Mouse (Mus musculus): ENCODE data around the gene Olfr411. TPM values are rescaled to one million over a fixed set of nuclear protein-coding genes. Genes with fewer than 3 reads are reported as not detected.

The Olfr411 gene
- polyA plus RNA-seq (2014; fragmentation: Nextera tagmentation; extraction: Ambion mirVana), result not detected in 2 replicates

DNA sequence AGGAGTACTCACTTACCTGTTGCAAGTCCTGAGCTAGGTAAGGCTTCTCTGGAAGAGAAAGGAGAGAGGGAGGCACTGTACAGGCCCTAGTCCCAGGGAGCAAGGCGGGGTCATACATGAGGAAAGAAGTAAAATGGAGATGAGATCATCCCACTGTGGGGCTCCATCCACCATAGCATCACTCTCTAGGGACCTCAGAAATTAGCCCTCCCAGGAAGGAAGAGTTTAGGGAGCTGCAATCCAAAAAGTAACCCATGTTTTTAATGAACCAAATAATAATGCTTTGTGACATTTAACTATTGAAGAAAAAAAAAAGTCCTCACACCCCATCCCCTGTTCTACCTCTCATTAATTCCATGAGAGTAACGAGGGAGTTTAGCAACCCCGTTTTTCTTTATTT is at the start of gene Olfr411:
Olfr411 (minus strand) TSS at position 101 of the 400 bp plus-strand sequence.
- H3K27me3 ChIP-seq (ENCODE audit: insufficient read depth, low read length), result no peaks in the 10 kb centered on the region
- no peaks in the 10 kb centered on the region for H3K4me1 ChIP-seq (ENCODE audit: insufficient read depth)
- WGBS, result 72% methylated on average over 3 of the region's 3 CpGs
- ATAC-seq (ENCODE audit: insufficient read depth) (no peak), DNase-seq (no peak)
- H3K9ac ChIP-seq, result no peak within 1 kb of the TSS
- no peaks in the 10 kb centered on the region for H3K36me3 ChIP-seq (ENCODE audit: insufficient read depth)
- H3K9me3 ChIP-seq (ENCODE audit: low read depth, low read length), result no peaks in the 10 kb centered on the region
- no peak for TF ChIP-seq CTCF (IDR thresholded peaks at IDR 0.05; ENCODE audit: low read depth)
- H3K4me2 ChIP-seq, result no peak within 1 kb of the TSS
- H3K27ac ChIP-seq (ENCODE audit: low read depth), result no peak within 1 kb of the TSS
- H3K4me3 ChIP-seq (ENCODE audit: low read depth, low read length), result no peak within 1 kb of the TSS

DNA sequence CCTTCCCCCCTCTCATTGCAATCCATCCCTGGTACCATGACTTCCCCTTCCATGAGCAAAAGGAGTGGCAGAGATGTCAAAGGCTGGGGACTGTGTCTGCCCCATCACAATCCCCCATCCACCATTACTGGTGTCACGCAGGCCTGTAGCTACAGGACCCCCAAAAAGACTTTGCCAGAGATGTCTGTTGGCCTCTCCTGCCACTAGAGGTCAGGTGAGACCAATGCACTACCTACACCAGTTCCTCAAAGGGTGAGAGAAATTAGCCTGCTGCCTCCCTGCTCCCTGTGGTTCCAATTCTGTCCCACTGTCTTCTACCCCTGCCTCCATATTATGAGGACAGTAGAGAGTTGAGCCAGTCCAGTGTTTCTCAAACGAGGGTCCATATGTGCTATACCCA is 49.7 kb upstream of the Olfr411 start:
- H3K27me3 ChIP-seq (ENCODE audit: insufficient read depth, low read length), result no peaks in the 10 kb centered on the region
- H3K27ac ChIP-seq (ENCODE audit: low read depth), result no peak overlapping the region
- no peak overlapping the region for H3K4me3 ChIP-seq (ENCODE audit: low read depth, low read length)
- WGBS, result 43% methylated on average over 2 of the region's 2 CpGs
- TF ChIP-seq CTCF (IDR thresholded peaks at IDR 0.05; ENCODE audit: low read depth), result peak; percentile 73
- no peak overlapping the region for H3K9ac ChIP-seq
- H3K4me1 ChIP-seq (ENCODE audit: insufficient read depth), result no peaks in the 10 kb centered on the region
- no peaks in the 10 kb centered on the region for H3K9me3 ChIP-seq (ENCODE audit: low read depth, low read length)
- DNase-seq, result peak; percentile 48
- H3K36me3 ChIP-seq (ENCODE audit: insufficient read depth), result no peaks in the 10 kb centered on the region
- no peak overlapping the region for H3K4me2 ChIP-seq
- peak; percentile 21; the same call in 1 of the 2 replicates for ATAC-seq (ENCODE audit: insufficient read depth)

DNA sequence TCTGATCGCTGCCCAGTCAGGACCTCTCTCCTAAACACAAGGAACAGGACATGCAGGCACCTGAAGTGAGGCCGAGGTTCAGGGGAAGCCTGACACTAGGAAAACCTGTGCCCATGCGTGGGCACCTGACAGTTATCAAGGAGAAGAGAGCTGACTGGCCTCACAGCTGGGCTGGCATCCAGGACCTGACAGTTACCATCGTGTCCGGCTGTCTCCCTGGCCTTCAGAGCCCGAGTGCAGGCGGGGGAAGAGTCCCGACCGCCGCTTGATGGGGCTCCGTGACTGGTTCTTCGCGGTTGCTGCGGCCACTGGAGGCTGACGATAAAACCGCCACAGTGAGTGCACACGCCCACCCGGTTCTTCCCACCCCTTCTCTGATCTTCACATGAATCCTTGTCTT is 43.1 kb upstream of the Olfr411 start:
- Histone ChIP-seq H3K9ac (no peak overlapping the region), H3K27ac (ENCODE audit: low read depth) (no peak overlapping the region), H3K4me2 (no peak overlapping the region), H3K36me3 (ENCODE audit: insufficient read depth) (no peaks in the 10 kb centered on the region), H3K27me3 (ENCODE audit: insufficient read depth, low read length) (no peaks in the 10 kb centered on the region), H3K4me1 (ENCODE audit: insufficient read depth) (no peaks in the 10 kb centered on the region), H3K4me3 (ENCODE audit: low read depth, low read length) (no peak overlapping the region), H3K9me3 (ENCODE audit: low read depth, low read length) (no peaks in the 10 kb centered on the region)
- ATAC-seq (ENCODE audit: insufficient read depth), result no peak
- no peak for DNase-seq
- 77% methylated on average over 18 of the region's 18 CpGs for WGBS
- no peak for TF ChIP-seq CTCF (IDR thresholded peaks at IDR 0.05; ENCODE audit: low read depth)

DNA sequence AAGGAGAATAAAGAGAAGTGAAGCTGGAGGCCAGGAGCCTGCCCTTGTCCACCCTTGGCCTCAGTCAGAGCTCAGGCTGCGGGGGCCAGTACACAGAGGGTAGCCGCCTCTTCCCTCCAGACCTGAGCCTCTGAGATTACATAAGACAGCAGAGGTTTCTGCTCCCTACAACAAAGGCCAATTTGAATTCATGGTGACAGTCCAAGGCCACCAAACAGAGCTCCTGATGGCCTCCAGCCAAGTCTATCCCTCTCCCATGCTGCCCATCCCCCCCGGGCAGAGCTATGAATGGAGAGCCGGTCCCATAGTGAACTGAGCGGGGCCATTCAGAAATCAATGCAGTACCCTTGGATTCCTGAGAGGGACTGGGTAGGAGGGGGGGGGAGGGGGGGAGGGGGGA is 41.0 kb upstream of the Olfr411 start:
- no peak overlapping the region for H3K4me3 ChIP-seq (ENCODE audit: low read depth, low read length)
- DNase-seq, result peak; percentile 46
- no peaks in the 10 kb centered on the region for H3K27me3 ChIP-seq (ENCODE audit: insufficient read depth, low read length)
- no peak overlapping the region for H3K9ac ChIP-seq
- no peak for ATAC-seq (ENCODE audit: insufficient read depth)
- no peaks in the 10 kb centered on the region for H3K9me3 ChIP-seq (ENCODE audit: low read depth, low read length)
- no peaks in the 10 kb centered on the region for H3K4me1 ChIP-seq (ENCODE audit: insufficient read depth)
- H3K36me3 ChIP-seq (ENCODE audit: insufficient read depth), result no peaks in the 10 kb centered on the region
- no peak for TF ChIP-seq CTCF (IDR thresholded peaks at IDR 0.05; ENCODE audit: low read depth)
- no peak overlapping the region for H3K27ac ChIP-seq (ENCODE audit: low read depth)
- WGBS, result 69% methylated on average over 5 of the region's 5 CpGs
- no peak overlapping the region for H3K4me2 ChIP-seq

DNA sequence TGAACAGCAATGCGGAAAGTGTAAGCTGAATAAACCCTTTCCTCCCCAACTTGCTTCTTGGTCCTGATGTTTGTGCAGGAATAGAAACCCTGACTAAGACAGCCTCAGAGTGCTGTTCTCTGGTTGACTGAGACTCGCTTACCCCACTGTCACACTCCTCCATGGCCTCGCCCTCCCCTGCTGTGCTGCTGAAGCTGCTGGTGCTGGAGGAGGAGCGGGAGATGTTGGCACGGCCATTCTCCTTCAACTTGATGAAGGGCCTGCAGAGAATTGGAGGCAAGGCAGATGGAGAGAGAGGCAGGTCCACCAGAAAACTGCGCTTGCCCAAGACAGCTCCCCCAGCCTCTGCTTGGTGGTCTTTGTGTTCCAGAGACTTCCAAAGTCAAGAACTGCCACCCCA is 40.5 kb upstream of the Olfr411 start:
- Histone ChIP-seq H3K36me3 (ENCODE audit: insufficient read depth) (no peaks in the 10 kb centered on the region), H3K4me2 (no peak overlapping the region), H3K9me3 (ENCODE audit: low read depth, low read length) (no peaks in the 10 kb centered on the region), H3K27ac (ENCODE audit: low read depth) (no peak overlapping the region), H3K4me1 (ENCODE audit: insufficient read depth) (no peaks in the 10 kb centered on the region), H3K9ac (no peak overlapping the region), H3K27me3 (ENCODE audit: insufficient read depth, low read length) (no peaks in the 10 kb centered on the region), H3K4me3 (ENCODE audit: low read depth, low read length) (no peak overlapping the region)
- DNase-seq (no peak), ATAC-seq (ENCODE audit: insufficient read depth) (no peak)
- TF ChIP-seq CTCF (IDR thresholded peaks at IDR 0.05; ENCODE audit: low read depth), result no peak
- 76% methylated on average over 6 of the region's 6 CpGs for WGBS

DNA sequence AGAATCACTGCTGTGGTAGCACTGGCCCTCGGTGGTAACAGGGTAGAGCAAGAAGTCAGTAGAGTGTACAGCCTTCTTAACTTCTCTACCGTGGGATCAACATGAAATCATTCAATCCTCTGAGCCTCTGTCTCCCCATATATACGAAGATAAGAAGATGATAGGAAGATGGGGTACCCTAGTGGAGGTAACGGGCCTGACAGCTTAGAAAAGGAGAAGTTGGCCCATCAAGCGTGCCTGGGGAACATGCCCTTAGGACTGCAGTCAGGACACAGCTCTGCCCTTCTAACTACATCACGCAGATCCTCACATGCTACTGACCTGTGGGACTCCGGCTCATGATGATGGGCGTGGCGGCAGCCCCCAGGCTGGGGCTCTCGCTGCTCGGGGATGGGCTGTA is 39.4 kb upstream of the Olfr411 start:
- Histone ChIP-seq H3K27me3 (ENCODE audit: insufficient read depth, low read length) (no peaks in the 10 kb centered on the region), H3K4me2 (no peak overlapping the region), H3K27ac (ENCODE audit: low read depth) (no peak overlapping the region), H3K9me3 (ENCODE audit: low read depth, low read length) (no peaks in the 10 kb centered on the region), H3K9ac (no peak overlapping the region), H3K4me1 (ENCODE audit: insufficient read depth) (no peaks in the 10 kb centered on the region), H3K36me3 (ENCODE audit: insufficient read depth) (no peaks in the 10 kb centered on the region), H3K4me3 (ENCODE audit: low read depth, low read length) (no peak overlapping the region)
- ATAC-seq (ENCODE audit: insufficient read depth), result no peak
- 77% methylated on average over 11 of the region's 11 CpGs for WGBS
- DNase-seq, result no peak
- TF ChIP-seq CTCF (IDR thresholded peaks at IDR 0.05; ENCODE audit: low read depth), result no peak

DNA sequence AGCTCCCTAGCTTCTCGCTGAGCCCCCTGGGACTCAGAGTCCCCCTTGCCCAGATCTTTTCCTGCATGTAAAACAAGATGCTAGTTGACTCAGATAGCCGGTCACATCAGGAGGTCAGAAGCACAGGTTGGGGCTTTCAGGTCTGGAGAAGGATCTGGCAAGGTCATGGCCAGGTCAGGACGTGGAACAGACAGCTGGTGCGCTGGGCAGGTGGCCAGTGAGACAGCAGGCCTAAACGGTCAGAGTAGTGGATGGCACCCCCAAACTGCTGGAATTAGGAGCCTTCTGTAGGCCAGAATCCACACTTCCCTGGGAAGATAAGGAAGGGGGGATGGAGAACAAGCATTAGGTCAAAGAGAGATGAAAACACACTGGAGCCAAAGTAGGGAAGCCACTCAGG is 34.8 kb upstream of the Olfr411 start:
- Histone ChIP-seq H3K4me1 (ENCODE audit: insufficient read depth) (no peaks in the 10 kb centered on the region), H3K27ac (ENCODE audit: low read depth) (no peak overlapping the region), H3K27me3 (ENCODE audit: insufficient read depth, low read length) (no peaks in the 10 kb centered on the region), H3K4me2 (no peak overlapping the region), H3K36me3 (ENCODE audit: insufficient read depth) (no peaks in the 10 kb centered on the region), H3K9ac (no peak overlapping the region), H3K9me3 (ENCODE audit: low read depth, low read length) (no peaks in the 10 kb centered on the region), H3K4me3 (ENCODE audit: low read depth, low read length) (no peak overlapping the region)
- no peak for ATAC-seq (ENCODE audit: insufficient read depth)
- TF ChIP-seq CTCF (IDR thresholded peaks at IDR 0.05; ENCODE audit: low read depth), result no peak
- WGBS, result 71% methylated on average over 5 of the region's 5 CpGs
- no peak for DNase-seq

DNA sequence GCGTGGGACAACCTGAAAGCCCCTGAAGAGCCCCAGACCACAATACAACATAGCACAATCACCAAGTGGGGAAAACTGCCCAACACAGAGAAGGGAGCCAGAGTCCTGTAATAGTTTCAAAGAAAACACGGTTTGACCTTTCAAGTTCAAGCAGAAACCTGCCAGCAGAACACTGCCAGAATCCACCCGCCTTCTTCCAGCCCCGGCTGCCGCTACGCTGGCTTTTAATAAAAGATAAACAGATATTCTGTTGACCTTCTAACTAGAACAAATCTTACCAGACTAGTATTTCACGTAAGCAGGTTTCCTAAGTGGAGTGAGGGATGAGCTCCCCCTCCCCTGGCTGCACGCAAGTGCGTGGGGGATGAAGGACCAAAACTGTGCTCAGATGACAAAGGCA is 33.2 kb upstream of the Olfr411 start:
- no peak for ATAC-seq (ENCODE audit: insufficient read depth)
- Histone ChIP-seq H3K4me3 (ENCODE audit: low read depth, low read length) (no peak overlapping the region), H3K9me3 (ENCODE audit: low read depth, low read length) (no peaks in the 10 kb centered on the region), H3K27ac (ENCODE audit: low read depth) (no peak overlapping the region), H3K27me3 (ENCODE audit: insufficient read depth, low read length) (no peaks in the 10 kb centered on the region), H3K4me1 (ENCODE audit: insufficient read depth) (no peaks in the 10 kb centered on the region), H3K4me2 (no peak overlapping the region), H3K9ac (no peak overlapping the region), H3K36me3 (ENCODE audit: insufficient read depth) (no peaks in the 10 kb centered on the region)
- no peak for TF ChIP-seq CTCF (IDR thresholded peaks at IDR 0.05; ENCODE audit: low read depth)
- DNase-seq, result peak; percentile 11
- 47% methylated on average over 9 of the region's 9 CpGs for WGBS

Data from lung, embryonic 14.5 days (tissue).